Mouse (Mus musculus) kidney, postnatal 10 days (tissue): ENCODE measurements at regions not wholly inside any gene's neighbourhood (a gene's known extent, or its start where the extent isn't known, plus 50 kb on each side); places are given as distances from the start of the nearest gene placed in this dataset.
"Not testable (repeated sequence)": the region's sequence is repeated elsewhere in the genome, so short reads cannot be mapped to it uniquely, and the experiment has no call there.

Source experiments
- DNase-seq: peaks from one replicate; pipeline ENCODE4 v3.0.0; 2021; ENCODE audit warnings: mixed read lengths

DNA sequence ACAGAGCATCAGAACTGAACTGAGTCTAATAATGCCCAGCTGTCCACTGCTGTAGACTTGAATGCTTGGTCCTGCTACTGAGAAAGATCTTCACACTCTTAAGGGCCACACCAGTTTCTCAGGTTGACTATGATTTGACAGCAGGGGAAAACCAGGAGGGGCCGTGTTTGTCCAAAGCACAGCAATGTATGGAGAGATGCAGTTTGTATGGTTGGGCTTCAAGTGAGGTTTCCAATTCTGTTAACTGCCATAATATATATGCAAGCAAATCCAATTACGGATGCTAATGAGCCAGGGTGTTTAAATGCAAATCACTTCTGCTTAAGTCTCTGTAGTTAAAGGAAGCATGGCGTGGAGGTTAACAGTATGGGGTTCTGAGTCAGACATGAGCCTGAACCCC, 157.2 kb upstream of the 1700056E22Rik start:
- no peak for DNase-seq

DNA sequence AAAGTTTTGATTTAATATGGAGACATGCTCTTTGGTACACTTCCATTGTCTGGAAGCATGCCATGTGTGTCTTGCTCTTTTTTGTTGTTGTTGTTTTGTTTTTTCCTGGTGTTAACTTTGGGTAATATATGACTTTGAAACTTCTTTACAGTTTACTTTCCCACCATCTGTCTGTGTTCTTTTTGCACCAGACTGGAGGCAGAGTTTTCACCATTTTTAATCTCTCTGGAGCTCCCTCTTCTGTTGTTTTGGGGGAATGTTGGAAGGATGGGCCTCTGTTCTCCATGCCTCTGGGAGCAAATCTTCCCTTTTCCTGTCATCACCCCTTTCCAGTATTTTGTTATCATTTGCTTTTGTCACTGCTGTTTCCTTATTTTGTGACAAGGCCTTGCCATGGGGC, 153.5 kb upstream of the 1700056E22Rik start:
- peak; percentile 6 for DNase-seq

DNA sequence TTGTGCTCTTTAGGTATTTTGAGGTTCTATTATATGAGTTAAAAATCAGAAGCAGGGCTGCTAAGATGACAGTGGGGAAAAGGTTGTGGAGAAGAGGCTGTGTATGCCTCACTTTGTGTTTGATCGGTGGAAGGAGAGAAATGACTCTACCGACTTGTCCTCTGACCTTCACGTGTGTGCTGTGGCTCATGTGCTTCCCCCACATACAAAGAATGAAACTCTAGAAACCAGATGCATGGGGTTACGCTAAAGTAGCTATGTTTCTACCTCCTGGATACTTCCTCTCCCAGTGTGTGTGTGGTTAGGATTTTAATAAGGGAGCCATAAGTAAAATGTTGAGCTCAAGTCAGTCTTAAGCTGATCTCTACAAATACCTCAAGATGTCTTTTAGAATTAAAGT, 148.1 kb upstream of the 1700056E22Rik start:
- no peak for DNase-seq

DNA sequence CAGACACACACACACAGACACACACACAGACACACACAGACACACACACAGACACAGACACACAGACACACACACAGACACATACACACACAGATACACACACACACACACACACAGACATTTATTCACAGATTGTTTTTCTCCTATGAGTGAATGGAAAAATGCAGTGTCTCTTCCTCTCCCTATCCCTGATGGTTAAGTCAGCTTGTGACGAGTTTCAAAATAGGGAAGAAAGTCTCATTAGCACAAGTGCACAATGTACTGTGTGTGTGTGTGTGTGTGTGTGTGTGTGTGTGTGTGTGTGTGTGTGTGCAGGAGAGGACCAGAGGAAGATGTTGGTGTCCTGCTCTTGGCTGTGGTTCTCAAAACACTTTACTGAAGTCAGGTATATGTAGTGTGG, 140.3 kb upstream of the 1700056E22Rik start:
- DNase-seq = not testable (repeated sequence)

DNA sequence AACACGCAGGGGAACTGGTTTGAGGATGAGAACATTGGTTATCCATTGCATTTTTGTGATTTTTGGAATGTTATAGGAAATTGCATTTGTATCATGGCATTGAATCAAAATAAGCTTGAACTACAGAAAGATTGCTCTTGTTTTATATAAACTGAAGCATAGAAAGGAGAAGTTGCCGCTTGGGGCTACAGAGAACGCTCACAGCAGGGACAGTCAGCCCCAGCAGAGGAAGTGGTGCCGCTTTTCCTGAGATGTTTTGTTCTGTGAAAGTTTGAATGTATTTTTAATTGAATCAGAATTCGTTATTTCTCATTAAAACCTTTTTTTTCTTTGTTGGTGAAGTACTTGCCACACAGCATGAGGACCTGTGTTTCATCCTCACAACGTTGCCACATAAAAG, 139.6 kb upstream of the 1700056E22Rik start:
- DNase-seq = no peak

DNA sequence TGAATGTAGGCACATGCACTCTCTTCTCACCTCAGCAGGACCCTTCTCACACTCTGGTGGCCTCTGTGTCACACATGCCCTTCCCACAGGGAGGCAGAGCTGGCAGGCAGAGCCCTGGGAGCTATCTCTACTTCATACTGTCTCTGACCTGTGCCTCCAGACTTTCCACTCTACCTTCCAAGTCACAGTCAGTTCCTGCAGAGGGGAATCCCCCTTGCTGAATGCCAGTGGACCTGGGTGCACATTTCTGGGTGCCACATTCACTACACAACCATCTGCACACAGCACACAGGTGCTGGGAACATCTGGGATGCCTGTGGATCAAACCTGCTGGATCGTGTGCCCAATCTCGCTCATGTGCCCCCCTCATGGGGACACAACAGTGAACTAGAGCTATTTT, 138.9 kb upstream of the 1700056E22Rik start:
- no peak for DNase-seq

DNA sequence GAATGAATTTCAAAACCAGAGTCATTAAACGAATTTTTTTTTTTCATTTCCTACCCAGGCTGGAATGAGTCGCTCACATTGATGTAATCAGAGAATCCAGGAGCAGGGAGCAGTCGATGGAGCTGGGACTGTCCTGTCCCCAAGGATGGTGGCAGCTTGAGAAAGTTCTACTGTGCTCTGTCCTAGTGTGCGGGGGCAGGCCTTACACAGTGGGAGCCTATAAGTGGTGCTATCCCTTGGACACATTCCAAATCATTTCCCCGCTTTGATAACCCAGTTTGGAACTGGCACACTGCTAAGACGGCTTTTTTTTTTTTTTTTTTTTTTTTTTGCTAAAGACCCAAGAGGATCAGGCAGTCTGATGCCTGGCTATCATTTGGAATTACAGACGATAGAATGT, 137.5 kb upstream of the 1700056E22Rik start:
- no peak for DNase-seq

DNA sequence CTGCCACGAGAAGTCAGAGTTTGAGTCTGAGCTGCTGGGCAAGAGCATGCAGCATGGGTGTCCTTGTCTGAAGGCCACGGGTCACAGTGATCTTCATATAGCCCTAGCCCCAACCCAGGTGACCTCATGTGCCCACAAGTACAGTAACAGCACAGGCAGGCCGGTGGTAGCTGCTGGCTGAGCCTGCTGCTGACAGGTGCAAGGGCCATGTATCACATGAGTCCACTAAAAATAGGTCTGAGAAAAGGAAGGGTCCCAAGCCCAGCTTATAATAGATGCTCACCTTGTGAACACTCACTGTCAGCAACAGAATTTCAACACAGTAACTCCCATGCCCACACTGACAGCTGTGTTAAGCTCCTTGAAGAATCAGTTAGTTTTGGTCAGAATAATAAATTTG, 136.8 kb upstream of the 1700056E22Rik start:
- no peak for DNase-seq

DNA sequence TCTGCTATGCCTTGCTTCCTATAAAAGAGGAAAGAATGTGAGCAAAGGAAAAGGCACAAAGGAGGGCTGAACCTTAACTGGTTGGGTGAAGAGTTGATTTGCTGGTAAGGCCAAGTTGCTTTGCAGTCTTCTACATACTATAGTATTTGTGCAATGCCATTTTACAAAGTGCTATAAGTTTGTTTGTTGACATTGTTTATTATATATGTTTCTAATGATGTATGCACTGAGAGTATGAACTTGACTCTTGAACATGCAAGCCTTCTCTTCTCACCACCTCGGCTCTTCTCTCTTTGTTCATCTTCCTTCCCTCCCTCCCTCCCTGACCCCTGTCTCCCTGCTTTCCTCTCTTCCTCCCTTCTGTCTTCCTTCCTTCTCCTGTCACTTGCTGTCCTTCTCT, 135.9 kb upstream of the 1700056E22Rik start:
- DNase-seq = no peak

DNA sequence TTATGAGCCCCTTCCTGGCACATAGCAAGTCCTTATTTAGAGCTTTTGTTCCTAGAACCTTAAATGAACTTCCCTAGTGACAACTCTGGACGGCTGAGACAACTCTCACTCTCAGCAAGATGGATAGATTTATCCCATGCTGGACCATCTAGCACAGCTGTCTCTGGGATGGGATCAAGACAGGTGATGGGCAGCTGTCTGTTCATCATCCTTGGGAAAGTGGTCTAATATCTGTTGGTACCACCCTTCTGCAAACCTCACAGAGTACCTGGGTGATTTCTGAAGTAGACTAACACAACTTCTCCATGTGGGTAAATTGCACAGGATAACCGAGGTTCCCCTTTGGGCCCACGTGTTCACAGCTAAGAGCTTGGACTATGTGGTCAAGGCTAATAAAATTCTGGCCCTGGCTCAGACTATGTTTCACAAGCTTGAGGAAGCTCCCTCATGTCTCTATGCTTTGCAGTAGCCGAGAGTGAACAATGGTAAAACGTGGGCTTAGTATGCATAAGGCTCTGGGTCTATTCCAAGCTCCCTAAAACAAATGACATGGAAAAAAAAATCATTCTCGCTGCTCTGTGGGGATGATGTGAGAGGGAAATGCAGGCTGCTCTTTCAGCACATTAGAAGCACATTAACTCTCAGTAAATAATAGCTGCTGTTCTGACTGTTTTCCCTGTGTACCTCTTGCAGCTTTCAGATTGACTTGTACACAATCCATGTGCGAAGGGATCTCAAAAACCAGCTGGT, 135.1 kb upstream of the 1700056E22Rik start:
- no peak for DNase-seq

DNA sequence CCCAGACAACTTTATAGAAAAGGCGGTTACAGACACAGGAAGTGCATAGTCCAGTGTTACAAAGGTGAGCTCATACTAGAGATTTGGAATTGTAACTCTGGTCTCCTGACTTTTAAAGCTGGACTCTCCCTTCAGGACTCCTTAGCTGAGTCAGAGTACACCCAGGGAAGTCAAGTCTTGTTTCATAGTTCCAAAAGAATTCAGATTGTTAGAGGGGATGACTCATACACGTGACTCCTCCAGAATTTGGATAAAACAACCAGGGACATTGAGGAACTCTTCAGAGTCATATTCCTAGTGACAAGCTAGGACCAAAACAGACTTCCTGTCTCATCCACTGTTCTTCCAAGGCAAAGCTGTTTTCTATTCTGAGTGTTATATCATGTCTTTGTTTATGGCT, 132.8 kb upstream of the 1700056E22Rik start:
- no peak for DNase-seq

DNA sequence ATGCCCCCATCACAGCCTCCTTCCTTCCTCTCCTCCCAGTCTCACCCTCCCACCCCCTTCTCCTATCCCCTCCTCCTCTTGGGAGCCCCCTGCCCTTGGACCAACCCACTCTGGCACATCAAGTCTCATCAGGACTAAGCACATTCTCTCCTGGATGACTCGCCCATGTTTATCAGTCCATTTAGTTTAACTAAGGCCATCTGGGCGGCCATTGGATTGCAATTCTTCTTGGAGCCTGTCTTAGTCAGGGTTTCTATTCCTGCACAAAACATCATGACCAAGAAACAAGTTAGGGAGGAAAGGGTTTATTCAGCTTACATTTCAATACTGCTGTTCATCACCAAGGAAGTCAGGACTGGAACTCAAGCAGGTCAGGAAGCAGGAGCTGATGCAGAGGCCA, 128.4 kb upstream of the 1700056E22Rik start:
- DNase-seq = not testable (repeated sequence)

DNA sequence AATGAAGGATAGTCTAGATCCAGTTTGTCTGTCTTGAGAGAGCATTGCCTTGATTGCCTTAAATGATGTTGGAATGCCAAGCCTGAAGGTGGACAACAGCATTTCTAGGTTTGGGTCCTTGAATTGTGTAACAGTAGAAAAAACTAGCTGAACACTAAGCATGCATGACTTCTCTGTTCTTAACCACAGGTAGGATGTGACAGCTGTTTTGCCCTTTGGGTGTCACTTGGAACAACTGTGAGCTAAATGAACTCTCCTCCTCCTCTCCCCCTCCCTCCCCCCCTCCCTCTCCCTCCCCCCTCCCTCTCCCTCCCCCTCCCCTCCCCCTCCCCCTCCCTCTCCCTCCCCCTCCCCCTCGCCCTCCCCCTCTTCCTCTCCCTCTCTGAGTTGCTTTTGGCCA, 113.6 kb upstream of the 1700056E22Rik start:
- no peak for DNase-seq

DNA sequence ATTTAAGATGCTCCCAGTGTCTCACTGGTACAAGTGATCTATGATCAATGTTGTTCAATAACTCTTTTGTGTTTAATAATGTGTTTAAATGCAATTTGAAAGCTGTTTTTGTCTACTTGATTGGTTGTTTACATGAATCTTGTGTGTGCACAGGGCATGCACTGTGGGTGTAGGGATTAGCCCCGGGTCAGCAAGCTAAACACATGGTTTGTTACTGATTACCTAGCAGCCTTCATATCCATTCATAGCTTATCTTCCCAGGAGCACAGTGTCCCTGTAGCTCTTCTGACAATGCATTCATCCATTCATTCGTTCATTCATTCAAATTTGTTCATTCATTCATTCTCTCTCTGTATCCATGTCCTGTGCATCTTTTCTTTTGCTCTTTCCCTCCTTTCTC, 108.9 kb upstream of the 1700056E22Rik start:
- peak; percentile 9 for DNase-seq

DNA sequence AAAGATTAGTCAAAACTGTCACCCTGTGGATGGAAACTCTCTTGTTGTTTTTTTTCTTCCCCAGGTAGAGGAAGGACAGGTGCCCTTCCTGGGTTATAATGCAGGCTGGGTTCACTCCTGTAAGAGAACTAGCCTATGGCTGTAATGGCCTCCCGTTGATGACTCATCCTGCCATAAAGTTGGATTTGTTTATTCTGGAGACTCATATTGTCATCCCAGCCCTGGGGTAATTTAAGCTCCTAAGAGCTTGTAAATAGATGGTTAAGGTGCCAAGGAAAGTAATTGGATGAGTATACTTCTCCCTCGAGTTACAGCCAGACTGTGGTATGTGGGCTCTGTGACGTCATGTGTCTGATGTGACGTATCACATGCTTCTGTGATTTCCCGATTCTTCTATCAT, 106.4 kb upstream of the 1700056E22Rik start:
- DNase-seq = no peak

DNA sequence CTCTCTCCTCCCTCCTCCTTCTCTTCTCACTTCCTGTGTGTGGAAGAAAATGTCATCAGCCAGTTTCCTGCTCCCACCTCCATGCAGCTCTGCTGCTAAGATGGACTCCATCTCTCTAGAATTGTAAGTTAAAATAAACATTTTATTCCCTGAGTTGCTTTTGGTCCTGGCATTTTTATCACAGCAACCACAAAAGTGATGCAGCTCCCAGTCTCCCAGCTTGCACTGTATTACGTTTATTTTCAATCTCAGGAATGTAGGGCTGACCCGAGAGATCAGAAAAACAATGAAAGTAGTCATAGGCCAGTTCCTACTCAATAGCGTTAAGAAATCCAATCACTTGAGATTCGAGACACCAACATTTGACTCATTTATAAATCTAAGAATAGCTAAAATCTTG, 106.0 kb upstream of the 1700056E22Rik start:
- no peak for DNase-seq

DNA sequence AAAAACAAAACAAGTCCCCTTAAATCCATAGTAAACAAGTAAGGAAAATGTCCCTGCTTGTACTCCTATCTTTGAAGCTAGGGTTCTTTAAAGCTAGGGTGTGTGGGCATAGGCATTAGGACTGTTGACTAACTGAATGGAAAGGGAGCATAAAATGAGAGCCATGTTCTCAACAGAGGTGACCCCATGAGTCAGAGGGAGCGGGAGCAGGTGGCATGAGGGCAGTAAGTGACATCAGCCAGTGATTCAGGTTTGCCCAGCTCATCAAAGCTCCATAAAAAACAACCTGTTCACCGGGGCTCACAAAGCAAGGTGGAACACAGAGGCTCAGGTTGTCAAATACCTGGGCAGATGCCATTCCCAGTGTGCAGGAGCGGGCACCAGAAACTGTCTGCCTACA, 104.6 kb upstream of the 1700056E22Rik start:
- DNase-seq = no peak

DNA sequence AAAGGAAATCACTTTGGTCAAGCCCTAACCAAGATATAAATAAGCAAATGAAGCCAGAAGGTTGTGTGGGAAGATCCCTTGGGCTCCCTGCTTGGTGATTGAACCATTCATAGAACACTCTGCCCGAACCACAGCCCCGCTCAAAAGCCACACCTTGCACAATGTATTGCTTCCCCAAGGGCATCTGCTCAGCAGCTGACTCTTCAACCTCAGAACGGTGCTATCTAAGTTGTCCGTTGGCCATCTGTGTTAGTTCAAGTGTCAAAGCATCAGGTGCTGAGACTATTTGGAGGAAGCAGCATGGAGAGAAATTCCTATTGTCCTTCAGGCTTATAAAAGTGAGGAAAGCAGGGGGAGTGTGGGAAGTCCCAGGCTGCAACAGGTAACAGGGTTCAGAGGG, 96.8 kb upstream of the 1700056E22Rik start:
- DNase-seq = no peak

DNA sequence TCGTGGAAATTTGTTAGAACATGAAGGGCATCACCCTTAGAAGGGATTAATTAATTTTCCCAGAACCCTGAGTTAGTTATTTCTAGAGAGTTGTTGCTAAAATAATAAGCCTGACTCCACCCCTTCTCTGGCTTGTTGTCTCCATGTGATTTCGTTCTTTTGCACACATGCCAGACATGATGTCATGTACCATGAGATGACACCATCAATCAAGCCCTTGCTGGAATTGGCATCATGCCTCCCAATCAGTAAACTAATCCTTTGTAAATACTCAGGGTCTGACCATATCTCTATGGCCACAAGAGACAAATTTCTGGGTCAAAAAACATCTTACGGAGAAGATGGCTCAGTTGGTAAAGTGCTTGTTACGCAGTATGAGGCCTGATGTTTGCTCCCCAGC, 93.2 kb upstream of the 1700056E22Rik start:
- DNase-seq = no peak

DNA sequence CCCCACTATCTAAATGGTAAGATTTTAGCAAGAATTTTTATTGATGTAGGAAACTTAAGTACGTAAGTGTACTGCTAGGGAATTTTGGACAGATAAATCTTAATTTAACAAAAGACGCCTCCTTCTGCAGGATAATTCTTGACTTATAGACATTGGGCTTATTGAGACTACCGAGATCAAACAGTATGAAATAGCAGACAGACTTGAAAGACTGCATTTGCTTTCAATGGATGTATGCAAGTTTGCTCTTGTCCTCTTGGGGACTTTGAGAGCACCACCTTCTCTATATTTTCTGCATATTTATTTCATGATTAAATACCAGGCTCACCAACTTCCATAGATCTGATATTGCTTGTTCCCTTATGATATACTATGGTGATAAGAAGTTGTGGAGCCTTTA, 92.8 kb upstream of the 1700056E22Rik start:
- DNase-seq = no peak
